Mouse (Mus musculus): ENCODE measurements around the gene Asic3.

Asic3 gene

DNA sequence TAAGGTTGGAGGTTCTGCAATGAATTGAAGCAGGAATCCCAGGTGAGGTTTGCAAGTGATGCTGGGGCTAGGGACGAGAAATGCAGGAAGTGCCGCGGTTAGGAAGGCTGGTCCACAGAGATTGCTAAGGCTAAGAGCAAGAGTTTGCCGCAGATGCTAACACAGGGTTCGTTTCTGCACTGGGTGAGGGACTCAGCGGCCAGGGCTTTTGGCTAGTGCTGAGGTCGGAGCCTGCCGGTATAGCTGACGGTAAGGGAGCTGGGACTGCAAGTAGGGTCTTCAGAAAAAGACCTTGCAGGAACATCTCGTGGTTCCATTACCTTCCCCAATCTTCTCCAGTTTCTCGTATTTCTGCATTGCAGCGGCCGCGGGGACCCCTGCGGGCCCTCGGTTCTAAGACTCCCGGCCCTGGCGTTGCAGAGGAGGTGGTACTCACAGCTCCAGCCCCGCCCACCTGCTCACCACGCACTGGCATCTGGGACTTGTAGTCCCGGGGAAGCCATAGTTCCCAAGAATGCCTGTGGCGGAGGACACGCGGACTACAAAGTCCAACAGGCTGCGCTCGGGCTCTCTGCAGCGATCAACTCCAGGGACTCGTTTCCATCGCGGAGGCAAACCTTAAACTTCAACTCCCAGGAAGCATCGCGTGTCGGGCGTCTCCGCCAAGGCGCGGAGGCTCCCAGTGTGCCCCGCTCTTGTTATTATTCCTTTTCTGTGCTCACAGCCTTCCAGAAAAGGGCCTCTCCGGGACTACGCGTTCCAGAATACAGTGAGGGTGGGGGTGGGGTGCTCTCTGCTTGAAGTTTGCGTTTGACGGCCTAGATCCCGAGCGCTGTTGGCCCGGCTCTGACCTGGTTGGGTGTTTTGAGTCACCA, 10.2 kb downstream of the Asic3 start, which contains the start of the genes Cdk5 and Slc4a2:
Gene Cdk5 (minus strand): TSS at position 402 of the 875 bp plus-strand sequence.
Gene Slc4a2 (plus strand): TSS at position 709 of the 875 bp plus-strand sequence.
- DNase-seq (ENCODE audit: low spot score) = peak; percentile 99

DNA sequence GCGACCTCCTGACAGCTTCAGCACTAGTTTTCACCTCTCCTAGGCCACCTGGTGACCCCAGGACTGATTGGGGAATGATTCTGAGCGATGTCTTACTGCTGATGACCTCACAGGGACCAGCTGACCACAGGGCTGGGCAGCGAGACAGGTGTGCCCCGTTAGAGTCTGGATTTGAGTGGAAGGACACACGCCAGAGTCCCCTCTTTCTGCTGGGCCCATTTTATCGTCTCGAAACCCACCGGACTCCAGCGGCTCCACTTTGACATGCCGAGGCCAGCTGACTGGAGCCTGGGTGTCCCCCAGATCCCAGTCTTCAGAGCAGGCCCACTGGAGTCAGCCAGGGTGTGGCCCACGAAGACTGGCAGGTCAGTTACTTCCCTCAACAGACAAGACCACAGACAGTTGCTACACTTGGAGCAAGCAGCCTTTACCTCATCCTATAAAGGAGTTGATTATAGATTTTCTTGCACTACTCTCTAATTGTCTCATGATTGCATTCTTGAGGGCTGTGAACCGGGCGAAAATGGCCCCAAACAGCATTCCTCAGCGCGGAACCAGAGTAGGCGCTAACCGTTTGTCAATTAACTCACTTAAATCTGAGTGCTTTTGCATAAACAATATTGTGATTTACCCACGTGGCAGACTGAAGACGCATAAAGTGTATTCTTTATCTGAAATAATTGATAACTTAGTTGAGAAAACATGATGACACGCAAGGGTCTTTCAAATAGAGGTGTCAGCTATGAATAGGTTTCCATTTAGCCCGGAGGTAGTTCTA, 11.0 kb downstream of the Asic3 start:
- no peak for DNase-seq (ENCODE audit: low spot score)

DNA sequence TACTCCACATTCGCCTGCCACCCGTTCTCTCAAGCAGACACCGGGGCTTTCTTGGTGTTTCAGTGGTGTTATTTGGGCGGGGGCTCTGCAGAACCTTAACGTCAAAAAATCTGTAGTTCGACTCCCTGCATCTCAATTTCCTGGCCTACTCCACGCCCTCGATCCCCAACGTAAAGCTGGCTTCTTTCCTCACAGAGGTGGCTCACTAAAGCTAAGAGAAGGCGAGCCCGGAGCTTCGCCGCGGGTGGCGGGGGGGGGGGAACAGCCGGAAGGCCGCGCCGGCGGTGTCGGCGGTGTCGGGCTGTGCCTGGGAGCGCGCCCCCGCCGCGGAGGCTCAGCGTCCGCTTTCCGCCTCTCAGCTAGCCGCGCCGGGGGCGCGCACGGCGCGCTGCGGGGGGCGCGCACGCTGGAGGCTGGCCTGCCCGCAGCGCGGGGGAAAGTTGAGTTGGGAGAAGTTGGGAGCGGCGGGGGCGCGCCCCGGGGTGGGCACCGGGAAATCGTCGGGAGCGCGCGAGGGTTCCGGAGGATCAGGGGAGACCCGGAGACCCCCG, 11.7 kb downstream of the Asic3 start:
- DNase-seq (ENCODE audit: low spot score) = peak; percentile 80

DNA sequence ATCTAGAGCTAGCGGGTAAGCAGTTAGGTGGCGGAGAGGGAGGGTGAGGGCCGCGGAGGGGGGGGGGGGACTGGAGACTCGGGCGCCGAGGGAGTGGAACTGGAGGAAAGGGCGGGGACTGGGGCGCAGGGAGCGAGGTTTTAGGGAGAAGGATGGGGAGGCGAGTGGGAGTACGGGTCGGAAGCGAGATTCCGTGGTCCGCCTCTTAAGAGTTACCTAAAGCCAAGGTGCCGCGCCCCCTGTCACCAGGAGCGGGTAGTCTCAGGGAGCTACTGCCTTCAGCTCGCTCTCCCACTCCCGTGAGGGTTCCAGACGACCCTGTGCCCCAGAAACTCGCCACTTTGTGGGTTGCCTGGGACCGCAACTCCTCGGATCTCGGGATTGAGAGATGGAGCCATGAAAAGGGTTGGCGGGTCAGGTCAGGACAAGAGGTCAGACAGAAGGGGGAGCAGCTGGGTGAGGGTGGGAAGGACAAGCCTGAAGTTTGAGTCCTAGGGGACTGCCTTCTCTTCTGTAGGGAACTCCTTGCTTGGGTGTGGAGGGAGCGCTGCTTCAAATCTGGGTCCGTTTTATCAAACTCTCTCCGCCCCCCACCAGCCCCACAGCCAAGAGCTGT, 12.3 kb downstream of the Asic3 start:
- DNase-seq (ENCODE audit: low spot score) = peak; percentile 50

DNA sequence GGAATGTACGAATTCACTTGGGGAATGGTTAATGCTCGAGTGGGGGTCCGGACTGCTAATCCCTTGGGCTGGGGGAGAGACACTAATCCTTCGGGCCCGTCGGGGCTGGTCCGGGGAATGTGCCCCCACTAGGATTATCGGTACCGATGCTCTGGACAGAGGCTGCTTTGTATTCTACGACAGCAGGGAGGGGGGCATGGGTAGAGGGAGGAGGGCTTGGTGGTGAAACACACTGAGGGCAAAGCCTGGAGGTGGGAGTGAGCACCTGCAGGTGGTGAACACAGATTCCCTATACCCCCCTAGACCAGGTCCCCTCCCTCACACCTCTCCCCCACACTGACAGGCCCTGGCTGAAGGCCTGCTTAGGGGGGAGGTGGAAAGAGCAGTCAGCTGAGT, 12.8 kb downstream of the Asic3 start:
- no peak for DNase-seq (ENCODE audit: low spot score)

DNA sequence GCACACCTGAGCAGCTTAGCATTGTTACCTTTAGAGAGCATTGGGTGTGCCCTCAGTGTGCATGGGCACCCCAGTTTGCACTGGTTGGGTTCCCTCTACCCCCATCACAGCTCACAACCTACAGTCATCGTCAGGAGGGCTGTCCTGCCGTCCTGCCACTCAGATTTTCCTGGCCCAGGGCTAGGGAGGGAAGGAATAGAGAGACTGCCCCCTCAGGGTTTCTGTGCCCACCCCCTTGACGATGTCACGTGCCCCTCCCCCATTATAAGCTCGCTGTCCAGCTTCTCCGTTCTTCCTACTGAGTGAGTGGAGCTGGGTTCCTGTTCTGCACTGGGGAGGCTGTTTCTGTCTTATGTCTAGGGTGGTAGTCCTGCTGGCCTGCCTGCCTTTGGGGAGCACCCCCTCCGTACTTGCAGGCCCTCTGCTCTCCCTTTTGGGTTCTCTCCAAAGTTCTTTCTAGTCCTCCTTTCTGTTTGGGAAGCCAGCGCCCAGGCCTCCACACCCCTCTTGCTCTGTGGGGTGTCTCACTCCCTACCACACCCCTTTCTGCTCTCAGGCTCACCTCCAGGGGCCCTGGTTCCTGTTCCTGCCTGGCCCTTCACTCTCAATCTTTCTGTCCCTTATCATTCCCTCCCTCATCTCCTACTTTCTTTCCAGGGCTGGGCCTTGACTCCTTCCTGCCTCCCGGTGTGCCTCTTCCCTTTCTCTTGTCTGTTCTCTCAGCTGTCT, 13.5 kb downstream of the Asic3 start:
- DNase-seq (ENCODE audit: low spot score) = no peak

DNA sequence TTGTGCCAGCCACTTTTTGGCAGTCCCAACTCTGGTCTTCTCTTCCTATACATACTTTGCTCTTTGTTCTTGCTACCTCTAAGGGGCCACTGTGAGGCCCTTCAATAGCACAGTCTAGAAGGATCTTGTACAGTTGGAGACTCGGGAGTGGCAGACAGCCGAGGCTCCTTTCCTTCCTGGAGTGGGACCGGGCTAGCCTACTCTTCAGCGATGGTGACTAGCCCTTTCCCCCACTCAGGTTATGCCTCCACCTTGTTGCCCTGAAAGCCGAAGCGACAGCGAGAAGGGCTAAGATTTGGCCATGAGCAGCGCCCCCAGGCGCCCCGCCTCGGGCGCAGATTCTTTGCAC, 14.1 kb downstream of the Asic3 start:
- DNase-seq (ENCODE audit: low spot score) = no peak

DNA sequence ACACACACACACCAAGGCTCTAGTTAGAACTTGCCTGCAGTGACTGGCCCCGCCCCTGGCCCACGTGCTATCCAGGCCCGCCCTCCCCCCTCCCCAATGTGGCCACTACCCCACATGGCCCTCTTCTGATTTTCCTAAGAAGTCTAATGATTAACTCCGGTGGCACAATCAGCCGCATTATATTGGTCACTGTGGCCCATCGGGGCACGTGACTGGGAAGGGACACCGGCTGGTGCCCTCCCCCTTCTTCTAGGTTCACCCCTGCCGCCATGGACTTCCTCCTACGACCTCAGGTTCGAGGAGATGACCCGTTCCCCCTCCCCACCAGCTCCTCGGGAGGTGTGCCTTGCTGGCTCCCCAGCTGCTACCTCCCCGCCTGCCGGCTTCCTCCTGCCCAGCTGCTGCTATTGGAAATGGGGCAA, 14.8 kb downstream of the Asic3 start:
- DNase-seq (ENCODE audit: low spot score) = no peak

DNA sequence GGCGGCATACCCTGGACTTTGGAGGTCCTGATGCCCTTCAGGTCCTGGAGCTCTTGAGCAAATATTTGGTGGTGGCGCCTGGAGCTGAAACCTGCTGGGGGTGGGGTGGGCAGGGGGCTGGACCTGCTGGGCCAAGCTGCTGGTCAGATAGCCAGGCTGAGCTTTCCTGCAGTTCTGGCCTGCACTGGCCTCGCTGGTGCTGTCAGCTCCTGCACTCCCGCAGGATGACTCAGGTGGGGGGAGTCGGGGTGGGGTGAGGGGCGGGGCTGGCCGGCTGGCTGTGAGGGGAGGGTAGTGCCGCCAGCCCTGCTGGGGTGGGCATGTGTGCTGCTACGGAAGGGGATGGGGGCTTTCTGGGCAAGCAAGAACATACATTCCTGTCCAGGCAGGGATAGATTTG, 15.4 kb downstream of the Asic3 start:
- DNase-seq (ENCODE audit: low spot score) = no peak

DNA sequence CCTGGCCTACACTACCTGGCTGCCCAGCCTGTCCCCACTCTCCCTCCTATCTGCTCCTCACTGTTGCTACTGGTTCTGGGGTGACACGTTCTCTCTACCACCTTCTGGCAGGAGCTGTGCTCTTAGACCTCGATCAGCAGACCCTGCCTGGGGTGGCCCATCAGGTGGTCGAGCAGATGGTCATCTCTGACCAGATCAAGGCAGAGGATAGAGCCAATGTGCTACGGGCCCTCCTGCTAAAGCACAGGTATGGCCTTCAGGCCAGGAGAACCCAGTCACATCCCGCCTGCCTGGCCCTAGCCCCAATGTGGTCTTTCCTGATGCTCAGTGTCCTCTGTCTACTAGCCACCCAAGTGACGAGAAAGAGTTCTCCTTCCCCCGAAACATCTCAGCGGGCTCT, 20.8 kb downstream of the Asic3 start:
- DNase-seq (ENCODE audit: low spot score) = no peak

DNA sequence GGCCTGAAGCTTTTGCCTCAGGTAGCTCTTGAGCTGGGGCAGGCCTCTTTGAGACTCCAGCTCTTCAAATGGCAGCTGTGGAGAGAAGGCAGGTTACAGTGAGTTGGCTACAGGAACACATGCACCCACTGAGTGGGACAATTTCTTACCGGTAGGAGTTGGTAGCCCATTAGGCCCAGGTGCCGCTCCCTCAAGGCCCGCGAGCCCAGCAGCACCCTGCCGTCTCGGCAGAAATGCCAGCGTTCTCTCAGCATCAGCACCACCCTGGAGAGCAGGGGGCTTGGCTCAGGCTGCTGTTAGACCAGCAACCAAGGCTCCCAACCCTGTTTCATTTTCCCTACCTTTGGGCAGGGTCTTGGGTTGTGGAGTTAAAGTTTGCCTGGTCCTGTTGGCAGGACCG, 28.0 kb downstream of the Asic3 start:
- DNase-seq (ENCODE audit: low spot score) = no peak

DNA sequence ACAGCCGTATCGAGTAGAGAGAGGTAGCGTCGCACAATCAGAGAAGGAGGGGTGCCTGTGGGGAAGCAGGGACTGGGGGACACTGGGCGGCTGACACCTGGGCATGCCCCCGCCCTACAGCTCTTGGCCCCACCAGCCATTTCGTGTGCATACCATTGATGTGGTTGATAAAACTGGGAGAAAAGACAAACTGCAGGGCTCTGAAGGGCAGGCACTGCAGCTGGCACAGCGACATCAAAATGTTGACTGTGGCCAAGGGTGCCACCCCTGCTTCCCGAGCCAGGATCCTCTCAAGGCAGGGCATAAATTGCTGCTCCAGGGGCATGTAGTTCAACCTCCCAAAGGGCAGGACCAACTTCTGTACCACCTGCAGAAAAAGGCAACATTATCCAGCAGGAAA, 28.8 kb downstream of the Asic3 start:
- DNase-seq (ENCODE audit: low spot score) = no peak

DNA sequence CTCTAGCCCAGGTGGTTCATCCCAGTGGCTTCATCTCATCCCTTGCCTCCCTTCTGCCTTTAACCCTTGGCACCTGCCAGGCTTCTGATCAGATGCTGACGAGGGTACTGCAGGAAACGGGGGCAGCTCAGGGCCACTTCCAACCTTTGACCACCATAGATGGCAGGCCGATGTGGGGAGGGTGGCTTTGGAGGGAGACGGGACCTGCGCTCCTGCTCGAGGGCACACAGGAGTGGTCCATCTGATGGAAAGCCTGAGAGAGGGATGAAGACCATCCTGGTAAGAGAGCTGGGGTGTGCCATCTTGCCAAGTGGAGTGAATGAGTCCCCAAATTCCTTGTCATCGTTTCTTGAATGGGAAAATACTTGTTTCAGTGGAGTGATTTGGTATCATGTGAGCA, 30.0 kb downstream of the Asic3 start:
- DNase-seq (ENCODE audit: low spot score) = no peak

DNA sequence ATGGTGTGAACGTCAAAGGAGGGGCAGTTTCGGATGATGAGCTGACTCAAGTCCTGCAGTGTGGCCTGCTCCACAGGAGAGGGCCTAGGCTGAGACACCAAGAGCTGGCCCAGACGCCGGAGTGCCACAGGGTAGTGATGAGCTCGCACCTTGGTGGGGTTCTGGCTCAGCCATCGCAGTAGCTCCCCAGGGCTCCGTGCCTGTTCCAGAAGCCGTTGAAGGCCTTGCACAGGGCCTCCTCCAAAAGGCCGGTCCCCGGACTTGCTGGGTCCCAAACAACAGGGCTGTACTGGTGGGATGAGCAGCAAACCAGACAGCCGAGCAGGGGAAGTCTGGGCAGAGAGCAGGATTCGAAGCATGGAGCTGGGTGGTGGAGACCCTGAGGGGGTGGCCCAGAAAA, 30.7 kb downstream of the Asic3 start:
- no peak for DNase-seq (ENCODE audit: low spot score)

DNA sequence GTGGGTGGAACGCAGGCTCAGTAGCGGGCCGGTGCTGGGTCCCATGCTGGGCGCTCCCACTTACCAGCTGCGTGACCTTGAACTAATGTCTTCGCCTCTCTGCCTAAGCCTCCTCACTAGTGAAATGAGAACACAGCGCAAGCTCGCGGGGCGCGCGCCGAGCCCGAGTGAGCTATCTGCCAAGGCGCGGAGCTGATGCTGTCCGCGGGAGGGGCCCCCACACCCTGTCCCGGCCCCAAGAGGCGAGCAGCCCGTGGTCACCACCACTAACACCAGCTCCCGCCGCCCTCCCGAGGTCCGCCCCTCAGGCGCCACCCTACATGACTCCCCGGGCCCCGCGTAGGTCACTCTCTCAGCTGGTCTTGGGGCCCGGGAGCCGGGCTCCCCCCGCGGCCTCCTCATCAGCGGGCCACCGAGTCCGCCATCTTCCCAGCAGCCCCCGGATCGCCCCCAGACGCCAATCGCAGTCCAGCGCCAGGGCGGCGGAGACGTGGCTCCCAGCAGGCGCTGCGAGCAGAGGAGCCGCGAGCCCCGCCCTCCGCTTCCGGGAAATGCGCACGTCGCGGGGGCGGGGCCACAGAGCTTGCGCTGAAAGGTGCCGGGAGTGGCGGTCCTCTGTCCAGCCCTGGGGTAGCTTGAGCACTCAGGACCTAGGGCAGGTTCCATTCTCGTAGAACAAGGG, 31.7 kb downstream of the Asic3 start, which contains the start of gene Fastk:
Gene Fastk (minus strand): TSS at position 542 of the 682 bp plus-strand sequence.
- peak; percentile 94 for DNase-seq (ENCODE audit: low spot score)

DNA sequence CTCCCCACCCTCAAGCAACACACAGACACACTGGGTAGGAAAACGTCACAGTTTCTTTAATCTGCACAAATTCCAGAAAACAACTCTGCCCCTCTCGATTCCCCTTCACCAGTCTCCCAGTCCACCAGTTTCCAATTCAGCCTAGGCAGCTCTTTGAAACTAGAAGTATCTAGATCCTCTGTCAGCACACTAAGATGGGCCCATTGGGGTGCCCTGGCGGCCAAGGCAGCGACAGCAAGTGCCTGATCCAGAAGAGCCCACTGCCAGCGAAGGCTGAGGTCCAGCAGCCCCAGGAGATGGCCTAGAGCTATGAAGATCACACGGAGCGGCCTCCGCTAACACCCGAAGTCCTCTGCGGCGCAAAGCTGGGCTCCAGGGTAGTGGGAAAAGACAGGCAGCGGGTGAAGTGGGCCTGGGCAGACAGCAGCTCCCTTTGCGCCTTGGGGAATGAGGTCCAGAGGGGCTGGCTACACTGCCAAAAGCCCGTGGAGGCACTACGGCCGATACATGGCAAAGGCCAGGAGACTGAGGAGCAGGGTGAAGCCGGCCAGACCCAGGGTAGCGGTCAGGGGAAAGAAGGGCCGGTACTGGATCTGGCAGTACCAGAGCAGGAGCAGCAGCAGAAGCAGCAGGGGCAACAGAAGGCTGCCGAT, 32.4 kb downstream of the Asic3 start:
- no peak for DNase-seq (ENCODE audit: low spot score)

DNA sequence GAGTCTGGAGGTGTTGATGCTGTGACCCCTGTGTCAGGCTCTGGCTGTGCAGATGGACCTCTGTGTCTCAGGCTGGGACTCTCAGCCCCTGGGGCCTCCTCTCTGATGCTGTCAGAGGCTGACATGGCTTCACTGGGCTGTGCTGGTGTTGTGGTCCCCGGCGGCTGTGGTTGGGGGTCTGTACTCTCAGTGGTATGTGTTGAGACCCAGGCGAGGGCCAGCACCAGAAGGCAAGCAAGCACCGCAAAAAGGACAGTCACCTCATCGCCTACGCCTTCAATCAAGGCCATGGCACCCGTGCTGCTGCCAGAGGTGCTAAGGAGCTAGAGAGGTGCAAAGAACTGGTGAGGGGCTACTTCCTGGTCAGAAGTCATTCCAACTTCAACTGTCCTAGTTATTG, 33.4 kb downstream of the Asic3 start:
- no peak for DNase-seq (ENCODE audit: low spot score)

DNA sequence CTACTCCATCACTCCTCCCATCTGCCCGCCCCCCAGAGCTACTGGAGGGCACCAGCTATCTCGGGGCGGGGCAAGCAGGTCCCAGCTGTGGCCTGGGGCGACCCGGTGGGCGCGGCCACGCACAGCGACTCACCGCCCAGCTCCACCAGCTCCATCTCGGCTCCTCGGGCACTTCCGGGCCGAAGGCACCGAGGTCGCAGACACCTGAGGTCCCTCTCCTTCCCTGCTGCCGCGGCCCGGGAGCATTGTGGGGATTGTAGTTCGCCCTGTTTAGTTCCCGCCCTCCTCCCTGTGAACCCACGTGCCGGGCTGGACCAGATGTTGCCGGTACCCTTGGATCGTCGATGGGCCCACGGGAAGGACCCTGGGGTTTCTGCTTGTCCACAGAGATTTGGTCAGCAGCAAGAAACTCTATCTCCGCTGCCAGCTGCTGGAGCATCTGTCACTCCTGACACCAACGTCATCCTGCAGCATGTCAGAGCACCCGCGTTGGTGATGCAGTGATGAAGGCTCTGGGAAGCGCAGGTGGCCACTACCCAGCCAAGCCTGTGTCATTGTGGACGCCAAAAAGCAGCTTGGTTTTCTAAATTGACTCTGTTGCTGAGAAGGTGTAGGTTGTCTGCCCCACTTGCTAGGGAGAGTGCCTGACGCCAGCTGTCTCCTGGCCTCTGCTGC, 34.6 kb downstream of the Asic3 start, which contains the start of gene Tmub1:
Gene Tmub1 (minus strand): TSS at position 231 of the 675 bp plus-strand sequence.
- peak; percentile 86 for DNase-seq (ENCODE audit: low spot score)

DNA sequence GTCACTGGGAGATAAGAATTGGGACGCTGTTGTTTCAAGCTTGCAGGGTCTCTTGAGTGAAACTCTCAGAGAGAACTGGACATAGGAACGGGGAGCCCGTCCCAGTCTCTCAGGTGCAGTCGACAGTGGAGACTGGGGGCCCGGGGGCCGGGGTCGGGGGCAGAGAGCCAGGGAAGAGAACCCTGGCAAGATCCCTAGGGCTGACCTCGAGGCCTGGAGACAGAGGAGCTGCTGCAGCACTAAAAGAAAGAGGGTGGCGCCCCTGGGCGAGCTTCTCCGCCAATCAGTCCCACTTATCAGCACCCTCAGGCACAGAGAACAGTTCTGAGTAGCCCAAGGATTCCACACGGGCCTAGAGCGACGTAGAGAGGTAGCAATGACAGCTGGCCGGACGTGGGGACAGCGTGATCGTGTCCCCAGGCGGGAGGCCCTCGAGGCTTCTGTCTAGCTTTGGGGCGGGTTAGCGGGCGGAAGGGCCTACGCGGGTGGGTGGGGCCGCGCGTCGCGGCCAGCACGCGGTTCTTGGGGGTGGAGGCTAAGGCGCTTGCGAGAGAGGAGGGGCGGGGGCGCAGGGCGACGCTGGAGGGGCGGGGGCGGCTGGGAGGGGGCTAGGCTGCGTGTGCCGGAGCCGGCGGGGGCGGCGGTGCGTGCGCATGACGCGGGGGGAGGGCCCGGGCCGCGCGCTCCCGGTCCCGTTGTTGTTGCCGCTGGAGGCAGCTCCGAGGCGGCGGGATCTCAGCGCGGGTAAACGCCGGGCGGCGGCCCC, 38.3 kb downstream of the Asic3 start:
- DNase-seq (ENCODE audit: low spot score) = peak; percentile 88
